In genomic region chr19:29717854-29718253, GRCm38 (mm10) we compare ENCODE assay signal across 31 mouse cellular contexts. TPM values are rescaled to one million over a fixed set of nuclear protein-coding genes. Genes with fewer than 3 reads are reported as not detected.
A peak's percentile ranks its signal among the peaks of the same experiment; 100 is the strongest.
DNase-seq lines count a peak whose midpoint lies in the region; ATAC-seq and TF ChIP-seq lines count a peak whose summit lies in the region.
"Had no signal": no experiment of that assay in that cellular context is flagged by ENCODE, and none has a peak within 500 bp of the region (broad histone marks: within the 10 kb centered on the region; RNA-seq: fewer than 3 reads in every experiment).

No protein-coding gene starts in this region.

- H3K4me2 ChIP-seq in heart, embryonic 11.5 days, result no peak overlapping the region
- H3K4me2 ChIP-seq: embryonic facial prominence, embryonic 13.5 days; forebrain, embryonic 12.5 days; forebrain, embryonic 15.5 days; heart, embryonic 13.5 days; hindbrain, embryonic 14.5 days; intestine, embryonic 15.5 days had no signal

- peak overlapping the region; percentile 33; the same call in 1 of the 2 replicates for H3K27ac ChIP-seq in layer of hippocampus, adult 2 months
- H3K27ac ChIP-seq in heart, embryonic 11.5 days (ENCODE audit: low read depth, low read length), result no peak overlapping the region
- H3K27ac ChIP-seq: embryonic facial prominence, embryonic 10.5 days; embryonic facial prominence, embryonic 13.5 days; forebrain, embryonic 12.5 days; forebrain, embryonic 15.5 days; heart, embryonic 13.5 days; hindbrain, embryonic 14.5 days; hindbrain, postnatal 0 days; intestine, embryonic 15.5 days had no signal

- 89% methylated on average over 3 of the region's 3 CpGs for WGBS in heart, embryonic 11.5 days (ENCODE audit: insufficient replicate concordance)

- no peak overlapping the region for H3K9ac ChIP-seq in heart, embryonic 11.5 days (ENCODE audit: low read depth, low read length)
- H3K9ac ChIP-seq: embryonic facial prominence, embryonic 13.5 days; forebrain, embryonic 12.5 days; forebrain, embryonic 15.5 days; heart, embryonic 13.5 days; hindbrain, embryonic 14.5 days; intestine, embryonic 15.5 days had no signal

- no peak for TF ChIP-seq CTCF in layer of hippocampus, adult 2 months (conservative IDR thresholded peaks at IDR 0.05)

- no peaks in the 10 kb centered on the region for H3K27me3 ChIP-seq in heart, embryonic 11.5 days (ENCODE audit: control insufficient read depth, insufficient read depth, low read length)
- H3K27me3 ChIP-seq: embryonic facial prominence, embryonic 13.5 days; forebrain, embryonic 12.5 days; forebrain, embryonic 15.5 days; heart, embryonic 13.5 days; intestine, embryonic 15.5 days; Patski had no signal

- no peaks in the 10 kb centered on the region for H3K9me3 ChIP-seq in heart, embryonic 11.5 days (replicated peaks; ENCODE audit: control insufficient read depth, low read length)
- H3K9me3 ChIP-seq: embryonic facial prominence, embryonic 10.5 days; embryonic facial prominence, embryonic 13.5 days; forebrain, embryonic 12.5 days; forebrain, embryonic 15.5 days; heart, embryonic 13.5 days; intestine, embryonic 15.5 days had no signal

- no peak for DNase-seq in layer of hippocampus, adult 2 months (ENCODE audit: low spot score in 2 of 2)
- DNase-seq in layer of hippocampus, adult 18-20 months (ENCODE audit: low spot score in 2 of 2), result no peak
- DNase-seq in cerebellum, adult 11-12 months, result no peak
- DNase-seq: adrenal gland, adult 2 months; adrenal gland, postnatal 14 days; cerebellum, adult 11 months; cerebellum, adult 8-10 months; cerebellum, postnatal 10 days; cerebellum, postnatal 36 days; embryo, embryonic 11 days; gastrocnemius, postnatal 25 days; heart, adult 18-20 months; heart, postnatal 14 days; heart, postnatal 4 days had no signal

- peaks cover 16% of the 10 kb centered on the region for H3K36me3 ChIP-seq in heart, embryonic 11.5 days (ENCODE audit: control insufficient read depth, insufficient read depth, low read length)

- H3K4me3 ChIP-seq in layer of hippocampus, adult 2 months, result no peak overlapping the region
- H3K4me3 ChIP-seq in heart, embryonic 11.5 days (ENCODE audit: low read depth, low read length), result no peak overlapping the region
- H3K4me3 ChIP-seq: embryonic facial prominence, embryonic 10.5 days; embryonic facial prominence, embryonic 13.5 days; erythroblast, embryonic 14.5 days; forebrain, embryonic 12.5 days; forebrain, embryonic 15.5 days; heart, embryonic 13.5 days; intestine, embryonic 15.5 days had no signal

- H3K4me1 ChIP-seq in heart, embryonic 11.5 days (ENCODE audit: control insufficient read depth, insufficient read depth, low read length), result no peaks in the 10 kb centered on the region
- H3K4me1 ChIP-seq: embryonic facial prominence, embryonic 10.5 days; forebrain, embryonic 12.5 days; forebrain, embryonic 15.5 days; heart, embryonic 13.5 days; intestine, embryonic 15.5 days had no signal

- peak; percentile 71 for ATAC-seq in CD4-positive, CD25-positive, alpha-beta regulatory T cell, adult 4 months
- ATAC-seq in inflammation-experienced regulatory T-cells, adult 6 months, result peak; percentile 91
- ATAC-seq in heart, embryonic 11.5 days (replicated peaks; ENCODE audit: insufficient number of reproducible peaks, low FRiP score, low TSS enrichment), result no peak
- ATAC-seq: forebrain, embryonic 15.5 days; hindbrain, postnatal 0 days; intestine, embryonic 15.5 days; Patski had no signal

RNA-seq across cellular contexts. Expression of gene Mlana, which starts 20.2 kb away (rescaled TPM):
- total RNA-seq in layer of hippocampus, adult 2 months (2021), result under 1 TPM; 0.56 to 0.79 TPM
- total RNA-seq in layer of hippocampus, adult 18-20 months (2021), result under 1 TPM in 1 of 2 experiments, not detected in 1; 0.63 TPM
- not detected for polyA plus RNA-seq in CD4-positive, CD25-positive, alpha-beta regulatory T cell, adult 4 months (2017; shearing (Covaris generic))
- polyA plus RNA-seq in inflammation-experienced regulatory T-cells, adult 6 months (2017; shearing (Covaris generic)), result not detected
- polyA plus RNA-seq in heart, embryonic 11.5 days (2014; fragmentation: Nextera tagmentation; extraction: Ambion mirVana), result 0.30 TPM in 1 of 2 replicates, not detected in the other
- total RNA-seq: adrenal gland, adult 2 months; adrenal gland, postnatal 14 days; adrenal gland, postnatal 4 days; gastrocnemius, adult 8-10 months; gastrocnemius, postnatal 25 days; hindbrain, postnatal 0 days had no signal
- polyA plus RNA-seq: adrenal gland, adult 2 months; cortical plate, adult 2 months; erythroblast, embryonic 14.5 days; forebrain, embryonic 12.5 days; forebrain, embryonic 15.5 days; gonadal fat pad, adult 2 months; hindbrain, embryonic 14.5 days; hindbrain, postnatal 0 days; intestine, embryonic 15.5 days had no signal
